Mouse (Mus musculus): ENCODE data around the gene Ankrd10. TPM values are rescaled to one million over a fixed set of nuclear protein-coding genes. Genes with fewer than 3 reads are reported as not detected.
A peak's percentile ranks its signal among the peaks of the same experiment; 100 is the strongest.

Gene Ankrd10
- polyA plus RNA-seq, 1 experiment from 2014 or later = 60.3 TPM

DNA sequence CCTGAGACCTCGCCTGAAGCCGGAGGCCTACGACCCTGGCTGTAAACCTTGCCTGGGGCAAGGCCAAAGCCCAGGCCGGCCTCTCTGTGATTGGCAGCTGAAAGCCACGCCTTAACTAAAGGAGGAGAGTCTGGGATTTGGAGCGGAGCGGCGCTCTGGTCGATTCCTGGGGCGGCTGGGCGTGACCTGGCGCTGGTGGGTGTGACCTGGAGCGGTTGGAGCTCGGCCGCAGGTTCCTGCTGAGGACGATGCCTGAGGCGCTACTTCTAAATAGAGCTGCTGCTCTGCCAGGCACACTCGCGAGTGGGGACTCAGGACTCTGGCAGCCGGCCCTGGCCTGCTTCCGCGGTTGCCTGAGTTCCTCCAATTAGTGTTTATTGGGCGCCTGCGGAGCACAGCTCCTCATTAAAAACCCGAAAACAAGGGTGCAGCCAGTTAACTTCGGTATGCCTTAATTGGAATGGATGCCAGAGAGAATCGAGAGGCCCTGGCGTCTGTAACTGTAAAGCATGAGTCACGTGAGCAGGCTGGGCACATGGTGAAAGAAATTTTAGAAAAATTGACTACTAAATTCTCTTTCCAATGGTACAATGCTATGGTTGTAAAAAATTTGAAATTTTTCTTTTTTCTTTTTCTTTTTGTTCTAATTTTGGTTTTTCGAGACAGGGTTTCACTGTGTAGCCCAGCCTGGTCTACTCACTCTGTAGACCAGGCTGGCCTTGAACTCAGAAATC lies 934 bp upstream of the Ankrd10 start:
- peak overlapping the region; percentile 99 for H3K27ac ChIP-seq (ENCODE audit: low read depth, low read length)
- peak overlapping the region; percentile 75 for H3K4me2 ChIP-seq
- peaks cover 5% of the 10 kb centered on the region; the same call in 1 of the 2 replicates for H3K36me3 ChIP-seq (ENCODE audit: control insufficient read depth, insufficient read depth, low read length)
- H3K27me3 ChIP-seq (ENCODE audit: control insufficient read depth, insufficient read depth, low read length) = no peaks in the 10 kb centered on the region
- H3K4me3 ChIP-seq (ENCODE audit: low read depth, low read length) = peak overlapping the region; percentile 94
- H3K4me1 ChIP-seq (ENCODE audit: control insufficient read depth, insufficient read depth, low read length) = peaks cover 21% of the 10 kb centered on the region
- peak; percentile 74 for ATAC-seq (replicated peaks; ENCODE audit: insufficient number of reproducible peaks, low FRiP score, low TSS enrichment)
- no peaks in the 10 kb centered on the region for H3K9me3 ChIP-seq (replicated peaks; ENCODE audit: control insufficient read depth, low read length)
- 4% methylated on average over 30 of the region's 30 CpGs for WGBS (ENCODE audit: insufficient replicate concordance)
- H3K9ac ChIP-seq (ENCODE audit: low read depth, low read length) = peak overlapping the region; percentile 31

DNA sequence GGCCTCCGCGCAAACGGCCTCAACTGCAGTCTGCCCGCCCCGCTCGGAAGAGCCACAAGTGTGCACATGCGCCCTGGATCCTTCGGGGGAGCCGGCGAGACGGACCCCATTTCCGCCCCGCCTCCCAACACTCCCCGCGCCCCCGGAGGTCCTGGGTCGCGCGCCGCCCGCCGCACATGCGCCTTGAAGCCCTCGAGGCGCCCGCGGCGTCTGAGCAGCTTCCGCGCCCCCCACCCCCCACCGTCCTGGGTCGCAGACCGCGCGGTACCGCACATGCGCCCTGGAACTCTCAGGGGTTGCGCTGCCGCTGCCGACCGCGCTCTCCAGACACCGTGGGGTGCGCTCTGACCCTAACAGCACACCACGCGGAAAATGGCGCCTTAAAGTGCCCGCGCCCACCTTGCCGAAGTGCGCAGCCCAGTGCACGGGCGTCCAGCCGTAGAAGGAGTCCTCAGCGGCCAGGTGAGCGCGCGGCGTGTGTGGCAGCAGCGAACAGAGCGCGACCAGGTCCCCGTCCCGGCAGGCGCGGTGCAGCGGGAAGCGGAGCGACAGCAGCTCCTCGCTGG lies 462 bp downstream of the Ankrd10 start:
- H3K27ac ChIP-seq (ENCODE audit: low read depth, low read length) = peak overlapping the region; percentile 99
- H3K4me3 ChIP-seq (ENCODE audit: low read depth, low read length) = peak overlapping the region; percentile 94
- under 1% methylated on average over 70 of the region's 70 CpGs for WGBS (ENCODE audit: insufficient replicate concordance)
- H3K4me1 ChIP-seq (ENCODE audit: control insufficient read depth, insufficient read depth, low read length) = peaks cover 23% of the 10 kb centered on the region
- H3K36me3 ChIP-seq (ENCODE audit: control insufficient read depth, insufficient read depth, low read length) = peaks cover 13% of the 10 kb centered on the region
- H3K9ac ChIP-seq (ENCODE audit: low read depth, low read length) = peak overlapping the region; percentile 98
- no peaks in the 10 kb centered on the region for H3K27me3 ChIP-seq (ENCODE audit: control insufficient read depth, insufficient read depth, low read length)
- no peaks in the 10 kb centered on the region for H3K9me3 ChIP-seq (replicated peaks; ENCODE audit: control insufficient read depth, low read length)
- H3K4me2 ChIP-seq = peak overlapping the region; percentile 75
- peak; percentile 58 for ATAC-seq (replicated peaks; ENCODE audit: insufficient number of reproducible peaks, low FRiP score, low TSS enrichment)

DNA sequence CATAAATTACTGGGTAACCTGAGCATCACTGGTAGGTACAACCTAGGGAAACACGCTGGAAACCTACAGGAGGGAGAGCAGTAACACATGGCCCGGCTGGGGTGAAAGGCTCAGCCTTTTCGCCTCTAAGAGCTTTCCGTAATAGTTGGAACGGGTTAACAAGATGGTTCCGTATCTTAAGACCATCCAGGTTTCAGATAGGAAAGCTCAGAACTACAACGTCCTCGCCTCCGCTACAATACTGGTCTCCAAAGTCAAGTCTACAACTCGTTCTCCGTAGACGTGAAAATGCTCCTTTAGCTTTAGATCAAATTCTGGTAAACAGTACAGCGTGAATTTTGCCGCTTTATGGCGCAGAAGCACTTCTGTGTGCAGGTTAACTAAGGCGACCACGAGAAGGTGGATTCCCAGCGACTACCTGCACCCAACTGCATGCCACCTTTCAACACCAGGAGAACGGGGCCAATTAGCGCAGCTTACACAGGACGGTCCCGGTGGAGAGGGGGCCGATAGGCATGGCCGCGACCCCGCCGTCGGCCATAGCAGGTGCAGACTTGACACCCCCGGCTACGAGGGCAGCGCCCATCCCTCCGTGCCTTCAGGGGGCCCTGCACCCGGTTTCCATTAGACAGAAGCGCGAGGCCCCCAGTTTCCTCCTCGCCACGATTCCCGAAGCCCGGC lies 1.1 kb downstream of the Ankrd10 start:
- H3K4me2 ChIP-seq = peak overlapping the region; percentile 75
- ATAC-seq (replicated peaks; ENCODE audit: insufficient number of reproducible peaks, low FRiP score, low TSS enrichment) = no peak
- peaks cover 23% of the 10 kb centered on the region for H3K4me1 ChIP-seq (ENCODE audit: control insufficient read depth, insufficient read depth, low read length)
- peak overlapping the region; percentile 99 for H3K27ac ChIP-seq (ENCODE audit: low read depth, low read length)
- H3K27me3 ChIP-seq (ENCODE audit: control insufficient read depth, insufficient read depth, low read length) = no peaks in the 10 kb centered on the region
- H3K4me3 ChIP-seq (ENCODE audit: low read depth, low read length) = peak overlapping the region; percentile 94
- no peaks in the 10 kb centered on the region for H3K9me3 ChIP-seq (replicated peaks; ENCODE audit: control insufficient read depth, low read length)
- under 1% methylated on average over 39 of the region's 39 CpGs for WGBS (ENCODE audit: insufficient replicate concordance)
- H3K36me3 ChIP-seq (ENCODE audit: control insufficient read depth, insufficient read depth, low read length) = peaks cover 13% of the 10 kb centered on the region
- H3K9ac ChIP-seq (ENCODE audit: low read depth, low read length) = peak overlapping the region; percentile 98

DNA sequence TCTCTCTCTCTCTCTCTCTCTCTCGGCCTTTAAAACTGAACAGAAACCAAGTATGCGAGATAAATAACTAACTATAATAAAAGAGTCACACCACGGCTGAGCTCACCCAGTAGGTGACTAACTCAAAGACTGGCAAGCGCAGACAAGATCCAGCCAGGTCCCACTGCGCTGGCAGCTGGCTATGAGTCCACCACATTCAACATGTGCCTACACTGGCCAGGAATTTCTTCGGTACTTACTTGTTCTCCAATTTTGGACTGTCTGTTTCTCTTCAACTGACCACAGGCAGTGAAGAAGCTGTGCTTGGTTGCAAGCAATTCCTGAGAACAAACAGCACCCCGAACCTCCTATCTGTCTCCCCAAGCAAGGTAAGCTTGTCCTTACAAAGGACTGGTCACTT lies 2.1 kb downstream of the Ankrd10 start:
- H3K4me3 ChIP-seq (ENCODE audit: low read depth, low read length) = peak overlapping the region; percentile 94
- no peaks in the 10 kb centered on the region for H3K9me3 ChIP-seq (replicated peaks; ENCODE audit: control insufficient read depth, low read length)
- H3K4me1 ChIP-seq (ENCODE audit: control insufficient read depth, insufficient read depth, low read length) = peaks cover 23% of the 10 kb centered on the region
- no peaks in the 10 kb centered on the region for H3K27me3 ChIP-seq (ENCODE audit: control insufficient read depth, insufficient read depth, low read length)
- H3K9ac ChIP-seq (ENCODE audit: low read depth, low read length) = peak overlapping the region; percentile 98; the same call in 1 of the 2 replicates
- no peak overlapping the region for H3K27ac ChIP-seq (ENCODE audit: low read depth, low read length)
- H3K36me3 ChIP-seq (ENCODE audit: control insufficient read depth, insufficient read depth, low read length) = peaks cover 15% of the 10 kb centered on the region
- no peak for ATAC-seq (replicated peaks; ENCODE audit: insufficient number of reproducible peaks, low FRiP score, low TSS enrichment)
- H3K4me2 ChIP-seq = peak overlapping the region; percentile 75
- WGBS (ENCODE audit: insufficient replicate concordance) = 60% methylated on average over 7 of the region's 7 CpGs

DNA sequence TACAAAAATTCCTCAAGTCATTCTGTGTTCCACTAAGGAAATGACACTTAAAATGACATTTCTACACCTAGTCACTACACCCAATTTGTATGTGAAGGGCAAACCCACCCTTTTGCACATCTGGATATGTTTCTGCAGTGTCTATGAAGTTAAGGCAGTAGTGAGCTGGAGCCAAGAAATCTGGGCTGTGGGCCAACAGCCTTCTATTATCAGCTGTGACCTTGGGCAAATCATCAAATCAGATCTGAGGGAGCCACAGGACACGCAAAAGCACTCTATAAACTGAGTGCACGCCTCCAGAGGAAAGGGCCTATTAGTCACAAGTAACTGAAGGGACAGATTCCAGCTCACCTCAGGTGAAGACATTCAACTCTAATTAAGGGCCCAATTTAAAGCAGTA lies 3.2 kb downstream of the Ankrd10 start:
- no peak overlapping the region for H3K9ac ChIP-seq (ENCODE audit: low read depth, low read length)
- WGBS (ENCODE audit: insufficient replicate concordance) = 19% methylated on average over 2 of the region's 2 CpGs

DNA sequence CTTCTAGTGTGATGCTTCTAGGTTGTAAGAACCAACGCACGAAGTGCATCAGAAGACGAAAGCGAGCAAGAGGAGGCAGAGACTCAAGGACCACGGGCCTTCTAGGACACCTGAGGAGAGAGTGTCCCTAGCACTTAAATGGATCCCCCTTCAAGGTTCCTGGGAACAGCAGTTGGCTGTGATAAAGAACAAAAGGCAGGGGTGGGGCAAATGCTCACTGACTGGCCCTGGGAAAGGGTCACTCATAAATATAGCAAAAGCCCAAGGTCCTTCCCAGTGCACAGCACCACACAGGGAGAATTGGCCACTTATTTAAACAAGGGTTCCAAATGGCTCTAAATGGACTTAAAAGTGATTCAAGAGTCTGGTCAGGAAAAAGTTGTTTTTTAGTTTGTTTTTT lies 6.4 kb downstream of the Ankrd10 start:
- Histone ChIP-seq H3K27me3 (ENCODE audit: control insufficient read depth, insufficient read depth, low read length) (no peaks in the 10 kb centered on the region), H3K9me3 (replicated peaks; ENCODE audit: control insufficient read depth, low read length) (no peaks in the 10 kb centered on the region), H3K4me2 (no peak overlapping the region), H3K9ac (ENCODE audit: low read depth, low read length) (no peak overlapping the region), H3K36me3 (ENCODE audit: control insufficient read depth, insufficient read depth, low read length) (peaks cover 28% of the 10 kb centered on the region), H3K4me3 (ENCODE audit: low read depth, low read length) (no peak overlapping the region), H3K27ac (ENCODE audit: low read depth, low read length) (no peak overlapping the region), H3K4me1 (ENCODE audit: control insufficient read depth, insufficient read depth, low read length) (peaks cover 28% of the 10 kb centered on the region)
- ATAC-seq (replicated peaks; ENCODE audit: insufficient number of reproducible peaks, low FRiP score, low TSS enrichment) = no peak
- 79% methylated on average over 5 of the region's 5 CpGs for WGBS (ENCODE audit: insufficient replicate concordance)

More for the DNA sequence above, 3.2 kb downstream of the Ankrd10 start:
- Histone ChIP-seq H3K27me3 (ENCODE audit: control insufficient read depth, insufficient read depth, low read length) (no peaks in the 10 kb centered on the region), H3K4me1 (ENCODE audit: control insufficient read depth, insufficient read depth, low read length) (peaks cover 23% of the 10 kb centered on the region), H3K4me3 (ENCODE audit: low read depth, low read length) (no peak overlapping the region), H3K4me2 (peak overlapping the region; percentile 75), H3K27ac (ENCODE audit: low read depth, low read length) (no peak overlapping the region), H3K9me3 (replicated peaks; ENCODE audit: control insufficient read depth, low read length) (no peaks in the 10 kb centered on the region), H3K36me3 (ENCODE audit: control insufficient read depth, insufficient read depth, low read length) (peaks cover 21% of the 10 kb centered on the region)
- ATAC-seq (replicated peaks; ENCODE audit: insufficient number of reproducible peaks, low FRiP score, low TSS enrichment) = no peak

DNA sequence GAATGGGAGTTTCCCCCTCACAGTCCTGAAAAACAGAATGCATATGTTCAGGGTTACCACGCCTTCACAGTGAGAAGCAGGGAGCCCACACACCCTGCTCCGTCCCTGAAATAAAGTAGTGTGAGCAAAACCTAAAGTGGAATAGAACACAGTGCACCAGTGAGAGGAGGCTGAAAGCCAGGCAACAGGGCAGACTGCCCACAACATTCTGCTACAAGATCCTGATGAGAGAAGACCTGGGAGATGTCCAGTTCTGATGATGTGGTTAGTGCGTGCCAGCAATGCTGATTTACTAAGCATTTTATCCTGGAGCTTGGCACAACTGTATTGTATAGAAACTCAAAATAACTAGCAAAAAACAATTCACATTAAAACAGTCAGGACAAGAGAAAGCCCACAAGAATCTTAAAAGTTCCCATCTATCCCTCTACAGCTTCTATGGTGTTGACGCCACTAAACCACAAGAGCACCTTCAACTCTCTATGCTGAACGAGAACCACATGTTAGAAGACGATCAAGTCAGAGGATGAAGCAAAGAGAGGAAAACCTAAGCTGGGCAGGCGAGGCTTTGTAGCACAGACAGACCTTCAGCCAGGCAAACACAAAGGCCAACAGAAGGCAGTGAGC lies 6.9 kb downstream of the Ankrd10 start:
- Histone ChIP-seq H3K9me3 (replicated peaks; ENCODE audit: control insufficient read depth, low read length) (no peaks in the 10 kb centered on the region), H3K4me1 (ENCODE audit: control insufficient read depth, insufficient read depth, low read length) (peaks cover 22% of the 10 kb centered on the region), H3K4me2 (no peak overlapping the region), H3K27ac (ENCODE audit: low read depth, low read length) (no peak overlapping the region), H3K9ac (ENCODE audit: low read depth, low read length) (no peak overlapping the region), H3K27me3 (ENCODE audit: control insufficient read depth, insufficient read depth, low read length) (no peaks in the 10 kb centered on the region), H3K36me3 (ENCODE audit: control insufficient read depth, insufficient read depth, low read length) (peaks cover 28% of the 10 kb centered on the region), H3K4me3 (ENCODE audit: low read depth, low read length) (no peak overlapping the region)
- no peak for ATAC-seq (replicated peaks; ENCODE audit: insufficient number of reproducible peaks, low FRiP score, low TSS enrichment)
- 82% methylated on average over 7 of the region's 7 CpGs for WGBS (ENCODE audit: insufficient replicate concordance)

DNA sequence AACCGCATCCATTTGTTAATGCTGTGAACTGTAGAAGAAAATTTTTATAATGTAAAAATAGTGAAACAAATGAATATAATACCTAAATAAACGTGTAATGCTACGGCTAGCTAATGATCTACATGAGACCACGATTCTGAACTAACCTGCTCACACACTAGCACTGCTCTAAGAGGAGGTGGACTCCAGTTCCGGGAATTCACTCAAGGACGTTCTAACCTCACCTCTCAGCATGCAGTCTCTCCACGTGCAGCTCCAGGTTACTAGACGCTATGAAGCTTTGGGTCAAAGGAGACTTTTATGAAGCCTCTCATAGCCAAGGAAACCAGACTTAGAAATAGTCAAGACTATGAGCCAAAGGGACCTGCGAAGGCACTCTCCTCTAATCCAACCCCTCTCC lies 7.8 kb downstream of the Ankrd10 start:
- H3K27ac ChIP-seq (ENCODE audit: low read depth, low read length) = no peak overlapping the region
- H3K4me3 ChIP-seq (ENCODE audit: low read depth, low read length) = no peak overlapping the region
- H3K36me3 ChIP-seq (ENCODE audit: control insufficient read depth, insufficient read depth, low read length) = peaks cover 28% of the 10 kb centered on the region
- H3K4me2 ChIP-seq = no peak overlapping the region
- H3K9ac ChIP-seq (ENCODE audit: low read depth, low read length) = no peak overlapping the region
- WGBS (ENCODE audit: insufficient replicate concordance) = 87% methylated on average over 9 of the region's 9 CpGs
- peaks cover 13% of the 10 kb centered on the region for H3K4me1 ChIP-seq (ENCODE audit: control insufficient read depth, insufficient read depth, low read length)
- no peaks in the 10 kb centered on the region for H3K27me3 ChIP-seq (ENCODE audit: control insufficient read depth, insufficient read depth, low read length)
- no peak for ATAC-seq (replicated peaks; ENCODE audit: insufficient number of reproducible peaks, low FRiP score, low TSS enrichment)
- H3K9me3 ChIP-seq (replicated peaks; ENCODE audit: control insufficient read depth, low read length) = no peaks in the 10 kb centered on the region
